Mouse (Mus musculus): ENCODE measurements around the gene Tut4. TPM values are rescaled to one million over a fixed set of nuclear protein-coding genes. Genes with fewer than 3 reads are reported as not detected.

The Tut4 gene
- polyA plus RNA-seq, 1 experiment: 23.7 TPM

- TF ChIP-seq POLR2A (IDR thresholded peaks at IDR 0.05; ENCODE audit: low read depth, low read length) (no peak), CTCF (conservative IDR thresholded peaks at IDR 0.05; ENCODE audit: insufficient read depth, insufficient read length, low read depth, low read length) (no peak)
- no peak overlapping the region for H3K4me3 ChIP-seq (ENCODE audit: insufficient read depth, low read depth, low read length)
- no peak overlapping the region for H3K27ac ChIP-seq (ENCODE audit: insufficient read depth, low read depth, low read length)
- no peak for DNase-seq
- no peaks in the 10 kb centered on the region for H3K36me3 ChIP-seq (ENCODE audit: control insufficient read depth, insufficient read depth, low read length)
- no peaks in the 10 kb centered on the region for H3K27me3 ChIP-seq (replicated peaks; ENCODE audit: control insufficient read depth, insufficient read depth, low read length)
- WGBS: 83% methylated on average over 1 of the region's 1 CpGs
- no peaks in the 10 kb centered on the region for H3K4me1 ChIP-seq (ENCODE audit: control insufficient read depth, insufficient read depth, low read length)
Measured at GRCm38 (mm10) chr4:108595785-108596184, 136.6 kb downstream of the Tut4 start.

DNA sequence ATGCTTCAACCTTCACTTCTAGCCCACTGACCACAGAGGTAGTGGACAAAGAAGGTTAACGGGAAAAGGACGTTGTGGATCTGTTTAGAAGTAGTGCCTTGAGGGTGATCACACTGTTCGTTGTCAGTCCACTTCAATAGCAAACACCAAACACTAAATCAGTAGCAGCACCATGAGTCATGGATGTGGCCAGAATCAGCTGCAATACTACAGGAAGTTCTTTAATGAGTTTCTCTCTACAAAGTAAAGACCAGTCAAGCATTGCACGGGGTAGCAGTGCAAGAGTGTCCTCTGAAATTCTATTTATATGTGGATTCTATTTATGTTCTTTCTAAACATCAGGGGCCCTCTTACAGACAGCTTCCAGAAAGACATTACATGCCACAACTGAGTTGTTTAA, 139.1 kb downstream of the Tut4 start:
- no peaks in the 10 kb centered on the region for H3K36me3 ChIP-seq (ENCODE audit: control insufficient read depth, insufficient read depth, low read length)
- H3K27me3 ChIP-seq (replicated peaks; ENCODE audit: control insufficient read depth, insufficient read depth, low read length): no peaks in the 10 kb centered on the region
- DNase-seq: no peak
- no peak for TF ChIP-seq POLR2A (IDR thresholded peaks at IDR 0.05; ENCODE audit: low read depth, low read length)
- no peak for TF ChIP-seq CTCF (conservative IDR thresholded peaks at IDR 0.05; ENCODE audit: insufficient read depth, insufficient read length, low read depth, low read length)
- H3K4me3 ChIP-seq (ENCODE audit: insufficient read depth, low read depth, low read length): no peak overlapping the region
- no peak overlapping the region for H3K27ac ChIP-seq (ENCODE audit: insufficient read depth, low read depth, low read length)
- 76% methylated on average over 4 of the region's 4 CpGs for WGBS
- H3K4me1 ChIP-seq (ENCODE audit: control insufficient read depth, insufficient read depth, low read length): no peaks in the 10 kb centered on the region

DNA sequence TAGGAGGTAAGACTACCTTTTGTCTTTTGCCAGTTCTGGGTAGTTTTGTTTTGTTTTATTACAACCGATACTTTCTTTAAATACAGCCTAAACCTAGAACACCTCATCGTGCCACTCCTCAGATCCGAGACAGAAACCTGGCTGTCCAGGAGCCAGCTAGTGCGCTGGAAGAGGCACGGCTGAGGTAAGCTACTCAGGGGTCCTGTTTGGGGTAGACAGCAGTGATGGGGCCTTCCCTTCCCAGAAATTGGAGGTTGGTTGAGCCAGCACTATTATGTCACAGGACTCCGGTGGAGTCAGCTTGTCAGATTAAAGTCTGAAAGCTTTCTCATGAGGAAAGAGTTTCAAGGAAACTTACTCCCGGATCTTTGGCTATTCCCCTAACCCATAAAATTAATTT, 142.6 kb downstream of the Tut4 start:
- no peak overlapping the region for H3K4me3 ChIP-seq (ENCODE audit: insufficient read depth, low read depth, low read length)
- no peaks in the 10 kb centered on the region for H3K4me1 ChIP-seq (ENCODE audit: control insufficient read depth, insufficient read depth, low read length)
- TF ChIP-seq CTCF (conservative IDR thresholded peaks at IDR 0.05; ENCODE audit: insufficient read depth, insufficient read length, low read depth, low read length): no peak
- no peak for TF ChIP-seq POLR2A (IDR thresholded peaks at IDR 0.05; ENCODE audit: low read depth, low read length)
- no peaks in the 10 kb centered on the region for H3K27me3 ChIP-seq (replicated peaks; ENCODE audit: control insufficient read depth, insufficient read depth, low read length)
- no peak for DNase-seq
- H3K36me3 ChIP-seq (ENCODE audit: control insufficient read depth, insufficient read depth, low read length): no peaks in the 10 kb centered on the region
- H3K27ac ChIP-seq (ENCODE audit: insufficient read depth, low read depth, low read length): no peak overlapping the region
- 95% methylated on average over 7 of the region's 7 CpGs for WGBS

GRCm38 (mm10) chr4:108608651-108609050, 149.4 kb downstream of the Tut4 start:
- WGBS: 95% methylated on average over 3 of the region's 3 CpGs
- TF ChIP-seq POLR2A (IDR thresholded peaks at IDR 0.05; ENCODE audit: low read depth, low read length): no peak
- no peaks in the 10 kb centered on the region for H3K4me1 ChIP-seq (ENCODE audit: control insufficient read depth, insufficient read depth, low read length)
- no peaks in the 10 kb centered on the region for H3K27me3 ChIP-seq (replicated peaks; ENCODE audit: control insufficient read depth, insufficient read depth, low read length)
- no peaks in the 10 kb centered on the region for H3K36me3 ChIP-seq (ENCODE audit: control insufficient read depth, insufficient read depth, low read length)
- no peak for DNase-seq
- no peak overlapping the region for H3K4me3 ChIP-seq (ENCODE audit: insufficient read depth, low read depth, low read length)
- no peak overlapping the region for H3K27ac ChIP-seq (ENCODE audit: insufficient read depth, low read depth, low read length)

Other genes with a start within 250 kb of the Tut4 start
- gene Zyg11a, start 241.4 kb upstream of the Tut4 start, polyA plus RNA-seq (2012; rRNA removed): 0.11 and 0.19 TPM in 2 replicates
- 8.7 and 9.5 TPM in 2 replicates for gene Zyg11b, start 158.3 kb upstream of the Tut4 start, polyA plus RNA-seq (2012; rRNA removed)
- 15.7 and 21.2 TPM in 2 replicates for gene Coa7, start 131.3 kb upstream of the Tut4 start, polyA plus RNA-seq (2012; rRNA removed)
- gene Shisal2a, start 76.1 kb upstream of the Tut4 start, polyA plus RNA-seq (2012; rRNA removed): 0.25 TPM in 1 of 2 replicates, not detected in the other
- gene Gpx7, start 52.5 kb upstream of the Tut4 start, polyA plus RNA-seq (2012; rRNA removed): 6.2 and 7.5 TPM in 2 replicates
- 3.7 and 5.5 TPM in 2 replicates for gene Prpf38a, start 119.9 kb downstream of the Tut4 start, polyA plus RNA-seq (2012; rRNA removed)
- gene Orc1, start 120.0 kb downstream of the Tut4 start, polyA plus RNA-seq (2012; rRNA removed): 0.13 TPM in 1 of 2 replicates, not detected in the other
- gene Cc2d1b, start 160.5 kb downstream of the Tut4 start, polyA plus RNA-seq (2012; rRNA removed): 26.4 and 29.2 TPM in 2 replicates